Mouse (Mus musculus) stomach, embryonic 15.5 days (tissue): Measurements from ENCODE around the gene Ldlrap1. TPM values are rescaled to one million over a fixed set of nuclear protein-coding genes. Genes with fewer than 3 reads are reported as not detected.

Source experiments
- ATAC-seq: fragments of 200-750 bp; cut with Nextera tagmentation; 2 replicates; pipeline ENCODE4 v1.8.0; 2017; ENCODE audit warnings: low read depth, moderate number of reproducible peaks, moderate TSS enrichment; ENCODE audit not compliant: insufficient read depth, low FRiP score
- H3K27ac ChIP-seq: fragments of 300-500 bp; sonication (generic); 2 replicates; pipeline ENCODE4 v1.5.1; 2015; ENCODE audit warnings: mild to moderate bottlenecking, inconsistent platforms
- H3K27me3 ChIP-seq: fragments of 300-500 bp; sonication (generic); replicated peaks from 2 replicates; pipeline ENCODE4 v1.6.1; 2015; ENCODE audit warnings: inconsistent platforms
- H3K36me3 ChIP-seq: fragments of 300-500 bp; sonication (generic); 2 replicates; pipeline ENCODE4 v1.6.1; 2015; ENCODE audit warnings: inconsistent platforms
- H3K4me1 ChIP-seq: fragments of 300-500 bp; sonication (generic); 2 replicates; pipeline ENCODE4 v1.6.1; 2015; ENCODE audit warnings: inconsistent platforms
- H3K4me2 ChIP-seq: fragments of 300-500 bp; sonication (generic); 2 replicates; pipeline ENCODE4 v1.6.1; 2015; ENCODE audit warnings: mild to moderate bottlenecking, inconsistent platforms
- H3K4me3 ChIP-seq: fragments of 300-500 bp; sonication (generic); replicated peaks from 2 replicates; pipeline ENCODE4 v1.5.1; 2015; ENCODE audit warnings: inconsistent platforms
- H3K9ac ChIP-seq: fragments of 300-500 bp; sonication (generic); 2 replicates; pipeline ENCODE4 v1.6.1; 2015; ENCODE audit warnings: inconsistent platforms
- H3K9me3 ChIP-seq: fragments of 300-500 bp; sonication (generic); 2 replicates; pipeline ENCODE4 v1.6.1; 2016; ENCODE audit warnings: inconsistent platforms
- WGBS: fragments of 180-500 bp; shearing (Covaris S2); methylation state at CpG from one replicate; pipeline ENCODE4 v1.1.7; 2015; 5-methylcytosine and 5-hydroxymethylcytosine counted together
- polyA plus RNA-seq: library from polyadenylated mRNA; unstranded; fragments of >200 nt; fragmentation: Nextera tagmentation; extraction: Ambion mirVana; gene quantifications from 2 replicates; pipeline ENCODE4 v1.2.1, GENCODE M21; 2015

Gene Ldlrap1
- polyA plus RNA-seq, 1 experiment from 2014 or later, result 20.8 TPM

- H3K4me1 ChIP-seq, result peaks cover 21% of the 10 kb centered on the region; the same call in 1 of the 2 replicates
- peak; percentile 30; the same call in 1 of the 2 replicates for ATAC-seq
- H3K4me3 ChIP-seq, result no peak overlapping the region
- no peak overlapping the region for H3K27ac ChIP-seq
- H3K9me3 ChIP-seq, result no peaks in the 10 kb centered on the region
- H3K36me3 ChIP-seq, result no peaks in the 10 kb centered on the region
- no peak overlapping the region for H3K4me2 ChIP-seq
- WGBS, result 49% methylated on average over 4 of the region's 4 CpGs
- no peaks in the 10 kb centered on the region for H3K27me3 ChIP-seq
- no peak overlapping the region for H3K9ac ChIP-seq
Observed at GRCm38 (mm10) chr4:134772805-134773674, 5.2 kb upstream of the Ldlrap1 start.

GRCm38 (mm10) chr4:134769891-134770290 lies 2.1 kb upstream of the Ldlrap1 start:
- Histone ChIP-seq H3K27ac (no peak overlapping the region), H3K4me3 (no peak overlapping the region), H3K4me1 (peaks cover 25% of the 10 kb centered on the region; the same call in 1 of the 2 replicates), H3K4me2 (no peak overlapping the region), H3K9ac (no peak overlapping the region), H3K27me3 (no peaks in the 10 kb centered on the region), H3K36me3 (no peaks in the 10 kb centered on the region), H3K9me3 (no peaks in the 10 kb centered on the region)
- WGBS, result 57% methylated on average over 7 of the region's 7 CpGs
- ATAC-seq, result no peak

GRCm38 (mm10) chr4:134769081-134769811 lies 1.4 kb upstream of the Ldlrap1 start:
- WGBS, result 62% methylated on average over 7 of the region's 7 CpGs
- no peak for ATAC-seq
- peaks cover 29% of the 10 kb centered on the region; the same call in 1 of the 2 replicates for H3K4me1 ChIP-seq
- no peaks in the 10 kb centered on the region for H3K9me3 ChIP-seq
- H3K36me3 ChIP-seq, result no peaks in the 10 kb centered on the region
- H3K9ac ChIP-seq, result no peak overlapping the region
- no peak overlapping the region for H3K27ac ChIP-seq
- no peak overlapping the region for H3K4me3 ChIP-seq
- no peaks in the 10 kb centered on the region for H3K27me3 ChIP-seq
- no peak overlapping the region for H3K4me2 ChIP-seq

GRCm38 (mm10) chr4:134768226-134768888 lies 533 bp upstream of the Ldlrap1 start:
- ATAC-seq, result 0 out of 2 replicates have a peak, but pooled peaks have one; percentile 13
- Histone ChIP-seq H3K36me3 (no peaks in the 10 kb centered on the region), H3K27me3 (no peaks in the 10 kb centered on the region), H3K4me2 (peak overlapping the region; percentile 95), H3K4me3 (peak overlapping the region; percentile 77), H3K9ac (no peak overlapping the region), H3K4me1 (peaks cover 37% of the 10 kb centered on the region), H3K27ac (peak overlapping the region; percentile 54; the same call in 1 of the 2 replicates), H3K9me3 (no peaks in the 10 kb centered on the region)
- WGBS, result 10% methylated on average over 21 of the region's 21 CpGs

GRCm38 (mm10) chr4:134766904-134767425 lies 859 bp downstream of the Ldlrap1 start:
- Histone ChIP-seq H3K9me3 (no peaks in the 10 kb centered on the region), H3K4me1 (peaks cover 45% of the 10 kb centered on the region), H3K27ac (peak overlapping the region; percentile 65), H3K4me3 (peak overlapping the region; percentile 77), H3K36me3 (no peaks in the 10 kb centered on the region), H3K4me2 (peak overlapping the region; percentile 95), H3K9ac (peak overlapping the region; percentile 87), H3K27me3 (no peaks in the 10 kb centered on the region)
- WGBS, result 3% methylated on average over 23 of the region's 23 CpGs
- no peak for ATAC-seq

- H3K4me1 ChIP-seq, result peaks cover 49% of the 10 kb centered on the region
- no peak overlapping the region for H3K9ac ChIP-seq
- no peak for ATAC-seq
- H3K9me3 ChIP-seq, result no peaks in the 10 kb centered on the region
- WGBS, result 76% methylated on average over 6 of the region's 6 CpGs
- H3K36me3 ChIP-seq, result no peaks in the 10 kb centered on the region
- peak overlapping the region; percentile 95 for H3K4me2 ChIP-seq
- H3K27ac ChIP-seq, result no peak overlapping the region
- peak overlapping the region; percentile 77 for H3K4me3 ChIP-seq
- no peaks in the 10 kb centered on the region for H3K27me3 ChIP-seq
Observed at GRCm38 (mm10) chr4:134766277-134766676, 1.5 kb downstream of the Ldlrap1 start.

GRCm38 (mm10) chr4:134764333-134764732 lies 3.5 kb downstream of the Ldlrap1 start:
- H3K9ac ChIP-seq, result no peak overlapping the region
- peaks cover 68% of the 10 kb centered on the region for H3K4me1 ChIP-seq
- WGBS, result 46% methylated on average over 3 of the region's 3 CpGs
- peak overlapping the region; percentile 16; the same call in 1 of the 2 replicates for H3K27ac ChIP-seq
- no peak overlapping the region for H3K4me3 ChIP-seq
- no peaks in the 10 kb centered on the region for H3K9me3 ChIP-seq
- H3K36me3 ChIP-seq, result no peaks in the 10 kb centered on the region
- ATAC-seq, result no peak
- no peak overlapping the region for H3K4me2 ChIP-seq
- H3K27me3 ChIP-seq, result no peaks in the 10 kb centered on the region

- Histone ChIP-seq H3K4me1 (peaks cover 67% of the 10 kb centered on the region), H3K9me3 (no peaks in the 10 kb centered on the region), H3K36me3 (no peaks in the 10 kb centered on the region), H3K4me3 (no peak overlapping the region), H3K27me3 (no peaks in the 10 kb centered on the region), H3K9ac (no peak overlapping the region), H3K4me2 (peak overlapping the region; percentile 25; the same call in 1 of the 2 replicates), H3K27ac (peak overlapping the region; percentile 63)
- no peak for ATAC-seq
- 62% methylated on average over 6 of the region's 6 CpGs for WGBS
Observed at GRCm38 (mm10) chr4:134762360-134762759, 5.5 kb downstream of the Ldlrap1 start.

- Histone ChIP-seq H3K9me3 (no peaks in the 10 kb centered on the region), H3K27ac (0 out of 2 replicates have a peak overlapping the region, but pooled peaks have one; percentile 8), H3K4me2 (peak overlapping the region; percentile 25), H3K27me3 (no peaks in the 10 kb centered on the region), H3K36me3 (no peaks in the 10 kb centered on the region), H3K9ac (no peak overlapping the region), H3K4me3 (no peak overlapping the region), H3K4me1 (peaks cover 55% of the 10 kb centered on the region)
- no peak for ATAC-seq
- 26% methylated on average over 9 of the region's 9 CpGs for WGBS
Observed at GRCm38 (mm10) chr4:134760793-134761201, 7.0 kb downstream of the Ldlrap1 start.

GRCm38 (mm10) chr4:134760281-134760680 lies 7.5 kb downstream of the Ldlrap1 start:
- H3K36me3 ChIP-seq, result no peaks in the 10 kb centered on the region
- ATAC-seq, result no peak
- WGBS, result 61% methylated on average over 6 of the region's 6 CpGs
- no peak overlapping the region for H3K9ac ChIP-seq
- no peaks in the 10 kb centered on the region for H3K9me3 ChIP-seq
- 0 out of 2 replicates have a peak overlapping the region, but pooled peaks have one; percentile 8 for H3K27ac ChIP-seq
- no peaks in the 10 kb centered on the region for H3K27me3 ChIP-seq
- H3K4me2 ChIP-seq, result peak overlapping the region; percentile 25
- peaks cover 50% of the 10 kb centered on the region for H3K4me1 ChIP-seq
- no peak overlapping the region for H3K4me3 ChIP-seq

- 85% methylated on average over 7 of the region's 7 CpGs for WGBS
- H3K4me1 ChIP-seq, result peaks cover 54% of the 10 kb centered on the region
Observed at GRCm38 (mm10) chr4:134759564-134759963, 8.3 kb downstream of the Ldlrap1 start.

More at GRCm38 (mm10) chr4:134759564-134759963, 8.3 kb downstream of the Ldlrap1 start:
- no peak overlapping the region for H3K4me2 ChIP-seq
- no peaks in the 10 kb centered on the region for H3K9me3 ChIP-seq
- no peak overlapping the region for H3K4me3 ChIP-seq
- no peak overlapping the region for H3K27ac ChIP-seq
- no peaks in the 10 kb centered on the region for H3K36me3 ChIP-seq
- no peak overlapping the region for H3K9ac ChIP-seq
- H3K27me3 ChIP-seq, result no peaks in the 10 kb centered on the region
- ATAC-seq, result peak; percentile 70
